Mouse (Mus musculus) adrenal gland, postnatal 36 days (tissue): ENCODE data around the gene Pax5. TPM values are rescaled to one million over a fixed set of nuclear protein-coding genes. Genes with fewer than 3 reads are reported as not detected.

Experiments
- microRNA-seq: library from miRNA; unstranded; fragments of <30 nt; microRNA quantifications from one replicate; pipeline ENCODE4 v1.2.0, GENCODE M21; 2021
- total RNA-seq, 2 experiments: library from RNA; stranded (reverse); gene quantifications; 2 replicates each; pipeline ENCODE4 v1.2.3; 2021

Pax5 gene
- total RNA-seq, 2 experiments from 2014 or later = 0.63 to 0.66 TPM

Small RNA genes within 50 kb of the gene (microRNA-seq; reads per million reads assigned to microRNA genes)
- not detected for gene Mir5120

Other genes starting within 250 kb of the Pax5 start
- gene Zcchc7, start 45.4 kb upstream of the Pax5 start, total RNA-seq = 10 to 100 TPM; 41.8 to 51.2 TPM